Mouse (Mus musculus) activated CD4-positive, CD25-positive, alpha-beta regulatory T cell (primary cell): ENCODE data around the gene Dync1li2. TPM values are rescaled to one million over a fixed set of nuclear protein-coding genes. Genes with fewer than 3 reads are reported as not detected.

ENCODE experiments used
- polyA plus RNA-seq, 2 experiments: library from polyadenylated mRNA; unstranded; fragments of 100-300 nt; shearing (Covaris generic); gene quantifications; one replicate each; pipeline ENCODE4 v1.2.1; 2017

Dync1li2 gene
- 10 to 100 TPM; 29.0 to 38.0 TPM for polyA plus RNA-seq

GRCm38 (mm10) chr8:104442299-104443124 lies at the start of gene Dync1li2:
Gene Dync1li2 (minus strand): TSS chr8:104443047.

GRCm38 (mm10) chr8:104395703-104396357 lies 47.0 kb downstream of the Dync1li2 start, which contains the start of gene Cmtm4:
Gene Cmtm4 (minus strand): TSS chr8:104395807.

Other genes with a start within 250 kb of the Dync1li2 start
- gene Tk2, start 194.5 kb downstream of the Dync1li2 start, polyA plus RNA-seq = 10 to 100 TPM; 61.4 to 69.4 TPM
- 100 to 1,000 TPM in 1 of 2 experiments, 10 to 100 TPM in 1; 85.6 to 108 TPM for gene Cklf, start 192.2 kb downstream of the Dync1li2 start, polyA plus RNA-seq
- gene Cmtm2a, start 149.9 kb downstream of the Dync1li2 start, polyA plus RNA-seq = under 1 TPM in 1 of 2 experiments, not detected in 1; 0.48 TPM
- gene Gm45711, start 133.0 kb downstream of the Dync1li2 start, polyA plus RNA-seq = not detected
- gene Cmtm1, start 132.9 kb downstream of the Dync1li2 start, polyA plus RNA-seq = under 1 TPM in 1 of 2 experiments, not detected in 1; 0.31 TPM
- gene Gm11020, start 121.5 kb downstream of the Dync1li2 start, polyA plus RNA-seq = not detected
- gene Cmtm2b, start 120.8 kb downstream of the Dync1li2 start, polyA plus RNA-seq = not detected
- 10 to 100 TPM; 20.2 to 24.7 TPM for gene Cmtm3, start 103.6 kb downstream of the Dync1li2 start, polyA plus RNA-seq
- gene Cmtm4, start 47.2 kb downstream of the Dync1li2 start, polyA plus RNA-seq = under 1 TPM; 0.49 to 0.91 TPM
- gene Terb1, start 66.9 kb upstream of the Dync1li2 start, polyA plus RNA-seq = not detected
- 10 to 100 TPM; 72.7 to 85.3 TPM for gene Nae1, start 91.6 kb upstream of the Dync1li2 start, polyA plus RNA-seq
- gene Car7, start 91.6 kb upstream of the Dync1li2 start, polyA plus RNA-seq = 1 to 10 TPM; 2.6 to 2.9 TPM
- 1 to 10 TPM; 4.3 TPM for gene Pdp2, start 148.4 kb upstream of the Dync1li2 start, polyA plus RNA-seq
- under 1 TPM in 1 of 2 experiments, not detected in 1; 0.45 TPM for gene Cdh16, start 181.3 kb upstream of the Dync1li2 start, polyA plus RNA-seq
- 10 to 100 TPM; 26.3 to 72.7 TPM for gene Rrad, start 188.3 kb upstream of the Dync1li2 start, polyA plus RNA-seq
- 100 to 1,000 TPM in 1 of 2 experiments, 10 to 100 TPM in 1; 88.7 to 128 TPM for gene Ciao2b, start 198.9 kb upstream of the Dync1li2 start, polyA plus RNA-seq